Mouse (Mus musculus) kidney, postnatal 0 days (tissue): Measurements from ENCODE around the gene Eppin. TPM values are rescaled to one million over a fixed set of nuclear protein-coding genes. Genes with fewer than 3 reads are reported as not detected.

Experiments used
- ATAC-seq: fragments of 200-750 bp; cut with Nextera tagmentation; replicated peaks from 2 replicates; pipeline ENCODE4 v1.8.0; 2017; ENCODE audit warnings: low read depth, moderate number of reproducible peaks, moderate TSS enrichment, moderate library complexity; ENCODE audit not compliant: low FRiP score
- DNase-seq: peaks from one replicate; pipeline ENCODE4 v3.0.0-alpha.2; 2016; ENCODE audit warnings: low spot score
- H3K27ac ChIP-seq: fragments of 300-500 bp; sonication (generic); 2 replicates; pipeline ENCODE4 v1.5.1; 2014; ENCODE audit warnings: mild to moderate bottlenecking
- H3K27me3 ChIP-seq: fragments of 300-500 bp; sonication (generic); 2 replicates; pipeline ENCODE4 v1.6.1; 2014; ENCODE audit warnings: low read length, mixed read lengths; ENCODE audit not compliant: insufficient read depth
- H3K36me3 ChIP-seq: fragments of 300-500 bp; sonication (generic); 2 replicates; pipeline ENCODE4 v1.6.1; 2014; ENCODE audit warnings: low read length, mixed read lengths; ENCODE audit not compliant: insufficient read depth
- H3K4me1 ChIP-seq: fragments of 300-500 bp; sonication (generic); replicated peaks from 2 replicates; pipeline ENCODE4 v1.6.1; 2014; ENCODE audit warnings: antibody characterized with exemption, low read length, mixed read lengths; ENCODE audit not compliant: insufficient read depth
- H3K4me2 ChIP-seq: fragments of 300-500 bp; sonication (generic); 2 replicates; pipeline ENCODE4 v1.6.1; 2014; ENCODE audit warnings: mild to moderate bottlenecking, low read length, moderate library complexity, mixed read lengths
- H3K4me3 ChIP-seq: fragments of 300-500 bp; sonication (generic); replicated peaks from 2 replicates; pipeline ENCODE4 v1.5.1; 2014; ENCODE audit warnings: low read depth, low read length
- H3K9ac ChIP-seq: fragments of 300-500 bp; sonication (generic); 2 replicates; pipeline ENCODE4 v1.6.1; 2014; ENCODE audit warnings: low read depth, low read length
- H3K9me3 ChIP-seq: fragments of 300-500 bp; sonication (generic); replicated peaks from 2 replicates; pipeline ENCODE4 v1.6.1; 2016; ENCODE audit warnings: low read length, inconsistent platforms, mixed read lengths
- CTCF ChIP-seq: IDR thresholded peaks from 2 replicates; pipeline ENCODE4 v1.5.1; 2016; ENCODE audit warnings: antibody characterized with exemption, low read depth, mild to moderate bottlenecking, moderate library complexity
- WGBS: fragments of 180-500 bp; shearing (Covaris S2); extraction: QIAGEN DNeasy Blood & Tissue Kit; methylation state at CpG from one replicate; pipeline ENCODE4 v1.1.7; 2014; 5-methylcytosine and 5-hydroxymethylcytosine counted together
- polyA plus RNA-seq: library from polyadenylated mRNA; unstranded; fragments of >200 nt; fragmentation: Nextera tagmentation; extraction: Ambion mirVana; gene quantifications from 2 replicates; pipeline ENCODE4 v1.2.1, GENCODE M21; 2015

The Eppin gene
- polyA plus RNA-seq, 1 experiment from 2014 or later: 0.16 TPM

GRCm38 (mm10) chr2:164550895-164551269, 42.5 kb downstream of the Eppin start:
- Histone ChIP-seq H3K9me3 (no peaks in the 10 kb centered on the region), H3K4me1 (no peaks in the 10 kb centered on the region), H3K27ac (no peak overlapping the region), H3K9ac (no peak overlapping the region), H3K27me3 (no peaks in the 10 kb centered on the region), H3K4me2 (no peak overlapping the region), H3K36me3 (no peaks in the 10 kb centered on the region), H3K4me3 (no peak overlapping the region)
- DNase-seq (no peak), ATAC-seq (no peak)
- TF ChIP-seq CTCF: no peak
- WGBS: 76% methylated on average over 2 of the region's 2 CpGs

- H3K4me1 ChIP-seq: no peaks in the 10 kb centered on the region
- WGBS: 25% methylated on average over 10 of the region's 10 CpGs
- H3K4me2 ChIP-seq: no peak overlapping the region
- ATAC-seq: peak; percentile 21; the same call in 1 of the 2 replicates
- no peak overlapping the region for H3K9ac ChIP-seq
- H3K9me3 ChIP-seq: no peaks in the 10 kb centered on the region
- H3K36me3 ChIP-seq: no peaks in the 10 kb centered on the region
- no peak overlapping the region for H3K4me3 ChIP-seq
- DNase-seq: peak; percentile 41
- TF ChIP-seq CTCF: no peak
- no peak overlapping the region for H3K27ac ChIP-seq
- H3K27me3 ChIP-seq: no peaks in the 10 kb centered on the region
These were observed 43.2 kb downstream of the Eppin start for GRCm38 (mm10) chr2:164549963-164550894.

- no peak overlapping the region for H3K27ac ChIP-seq
- 0 out of 2 replicates have a peak, but pooled peaks cover 4% of the 10 kb centered on the region for H3K4me1 ChIP-seq
- H3K4me3 ChIP-seq: no peak overlapping the region
- no peaks in the 10 kb centered on the region for H3K27me3 ChIP-seq
- ATAC-seq (no peak), DNase-seq (no peak)
- no peaks in the 10 kb centered on the region for H3K36me3 ChIP-seq
- 48% methylated on average over 4 of the region's 4 CpGs for WGBS
- no peak overlapping the region for H3K9ac ChIP-seq
- H3K4me2 ChIP-seq: no peak overlapping the region
- no peaks in the 10 kb centered on the region for H3K9me3 ChIP-seq
- TF ChIP-seq CTCF: no peak
These were observed 44.1 kb downstream of the Eppin start for GRCm38 (mm10) chr2:164549338-164549737.

- no peaks in the 10 kb centered on the region for H3K27me3 ChIP-seq
- DNase-seq (no peak), ATAC-seq (no peak)
- H3K4me3 ChIP-seq: no peak overlapping the region
- 20% methylated on average over 5 of the region's 5 CpGs for WGBS
- no peaks in the 10 kb centered on the region for H3K9me3 ChIP-seq
- H3K4me2 ChIP-seq: no peak overlapping the region
- H3K27ac ChIP-seq: peak overlapping the region; percentile 78
- TF ChIP-seq CTCF: no peak
- no peak overlapping the region for H3K9ac ChIP-seq
- no peaks in the 10 kb centered on the region for H3K36me3 ChIP-seq
- peaks cover 9% of the 10 kb centered on the region; the same call in 1 of the 2 replicates for H3K4me1 ChIP-seq
These were observed 48.8 kb downstream of the Eppin start for GRCm38 (mm10) chr2:164544454-164545097.

GRCm38 (mm10) chr2:164543745-164544144, 49.6 kb downstream of the Eppin start:
- no peaks in the 10 kb centered on the region for H3K27me3 ChIP-seq
- TF ChIP-seq CTCF: no peak
- no peaks in the 10 kb centered on the region for H3K36me3 ChIP-seq
- H3K9me3 ChIP-seq: no peaks in the 10 kb centered on the region
- H3K9ac ChIP-seq: no peak overlapping the region
- no peak overlapping the region for H3K4me3 ChIP-seq
- peaks cover 9% of the 10 kb centered on the region; the same call in 1 of the 2 replicates for H3K4me1 ChIP-seq
- peak overlapping the region; percentile 78 for H3K27ac ChIP-seq
- no peak overlapping the region for H3K4me2 ChIP-seq
- no peak for DNase-seq
- ATAC-seq: peak; percentile 85; the same call in 1 of the 2 replicates
- WGBS: 58% methylated on average over 2 of the region's 2 CpGs

GRCm38 (mm10) chr2:164542598-164542997, 50.8 kb downstream of the Eppin start:
- WGBS: 79% methylated on average over 7 of the region's 7 CpGs
- H3K27ac ChIP-seq: peak overlapping the region; percentile 78; the same call in 1 of the 2 replicates

More at GRCm38 (mm10) chr2:164542598-164542997, 50.8 kb downstream of the Eppin start:
- Histone ChIP-seq H3K27me3 (no peaks in the 10 kb centered on the region), H3K4me1 (peaks cover 9% of the 10 kb centered on the region; the same call in 1 of the 2 replicates), H3K9ac (no peak overlapping the region), H3K36me3 (no peaks in the 10 kb centered on the region), H3K4me3 (no peak overlapping the region), H3K4me2 (no peak overlapping the region), H3K9me3 (no peaks in the 10 kb centered on the region)
- ATAC-seq: no peak
- TF ChIP-seq CTCF: no peak
- DNase-seq: no peak
